Mouse (Mus musculus) cortical plate, adult 2 months (tissue): Measurements from ENCODE around the gene Ccser1.

Source experiments
- CTCF ChIP-seq: fragments of 200-500 bp; IDR thresholded peaks from 2 replicates; pipeline ENCODE4 v1.5.1; 2011; ENCODE audit warnings: mild to moderate bottlenecking, control low read depth, low read length; ENCODE audit not compliant: insufficient read depth; ENCODE audit errors: extremely low read depth
- POLR2A ChIP-seq: fragments of 200-500 bp; IDR thresholded peaks from 2 replicates; pipeline ENCODE4 v1.6.1; 2011; ENCODE audit warnings: mild to moderate bottlenecking, low read length, control low read depth; ENCODE audit not compliant: insufficient read depth; ENCODE audit errors: extremely low read depth

DNA sequence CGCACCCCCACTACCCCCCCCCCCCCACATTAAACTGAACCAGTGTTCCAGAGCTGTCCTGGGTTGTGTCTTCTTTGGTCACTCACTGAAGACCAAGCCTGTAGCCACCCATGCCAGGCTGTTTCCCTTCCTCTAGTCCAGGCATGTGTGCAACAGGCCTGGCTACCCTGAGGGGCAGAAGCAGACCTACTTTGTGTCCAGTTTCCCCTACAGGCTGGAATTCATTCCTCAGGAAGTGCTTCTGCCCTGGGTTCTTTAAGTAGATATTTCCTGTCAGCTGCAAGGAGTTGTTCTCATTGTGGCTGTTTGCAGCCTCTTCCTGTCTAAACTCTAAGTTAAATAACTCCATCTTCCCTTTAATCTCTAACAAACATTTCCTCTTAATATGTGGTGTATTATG lies 82.3 kb downstream of the Ccser1 start:
- TF ChIP-seq CTCF (no peak), POLR2A (no peak)
